Mouse (Mus musculus) forebrain, embryonic 11.5 days (tissue): Measurements from ENCODE around the gene B3galt2. TPM values are rescaled to one million over a fixed set of nuclear protein-coding genes. Genes with fewer than 3 reads are reported as not detected.
"Not testable (repeated sequence)": the region's sequence is repeated elsewhere in the genome, so short reads cannot be mapped to it uniquely, and the experiment has no call there.

Experiments
- ATAC-seq: fragments of 200-750 bp; cut with Nextera tagmentation; replicated peaks from 2 replicates; pipeline ENCODE4 v1.8.0; 2017; ENCODE audit warnings: moderate TSS enrichment; ENCODE audit not compliant: low FRiP score
- DNase-seq: peaks from one replicate; pipeline ENCODE4 v3.0.0-alpha.2; 2017; ENCODE audit warnings: low spot score
- H3K27ac ChIP-seq: fragments of 300-500 bp; sonication (generic); 2 replicates; pipeline ENCODE4 v1.5.1; 2014; ENCODE audit warnings: low read depth, low read length
- H3K27me3 ChIP-seq: fragments of 300-500 bp; sonication (generic); 2 replicates; pipeline ENCODE4 v1.6.1; 2014; ENCODE audit warnings: mild to moderate bottlenecking, low read length, mixed read lengths; ENCODE audit not compliant: control insufficient read depth, insufficient read depth
- H3K36me3 ChIP-seq: fragments of 300-500 bp; sonication (generic); 2 replicates; pipeline ENCODE4 v1.6.1; 2014; ENCODE audit warnings: mild to moderate bottlenecking, low read length, moderate library complexity, mixed read lengths; ENCODE audit not compliant: control insufficient read depth, insufficient read depth
- H3K4me1 ChIP-seq: fragments of 300-500 bp; sonication (generic); replicated peaks from 2 replicates; pipeline ENCODE4 v1.6.1; 2014; ENCODE audit warnings: low read length, mixed read lengths; ENCODE audit not compliant: control insufficient read depth, insufficient read depth
- H3K4me2 ChIP-seq: fragments of 300-500 bp; sonication (generic); 2 replicates; pipeline ENCODE4 v1.6.1; 2014; ENCODE audit warnings: low read depth, mild to moderate bottlenecking, low read length, moderate library complexity, mixed read lengths; ENCODE audit not compliant: severe bottlenecking
- H3K4me3 ChIP-seq: fragments of 300-500 bp; sonication (generic); 2 replicates; pipeline ENCODE4 v1.5.1; 2014; ENCODE audit warnings: low read depth, low read length
- H3K9ac ChIP-seq: fragments of 300-500 bp; sonication (generic); 2 replicates; pipeline ENCODE4 v1.6.1; 2014; ENCODE audit warnings: low read length
- H3K9me3 ChIP-seq: fragments of 300-500 bp; sonication (generic); 2 replicates; pipeline ENCODE4 v1.6.1; 2016; ENCODE audit warnings: low read length, mixed read lengths; ENCODE audit not compliant: control insufficient read depth
- WGBS: fragments of 180-500 bp; shearing (Covaris S2); extraction: QIAGEN DNeasy Blood & Tissue Kit; methylation state at CpG from one replicate; pipeline ENCODE4 v1.1.7; 2014; 5-methylcytosine and 5-hydroxymethylcytosine counted together
- polyA plus RNA-seq: library from polyadenylated mRNA; unstranded; fragments of >200 nt; fragmentation: Nextera tagmentation; extraction: Ambion mirVana; gene quantifications from 2 replicates; pipeline ENCODE4 v1.2.1, GENCODE M21; 2014

Gene B3galt2
- polyA plus RNA-seq, 1 experiment from 2014 or later, result 1.6 TPM

DNA sequence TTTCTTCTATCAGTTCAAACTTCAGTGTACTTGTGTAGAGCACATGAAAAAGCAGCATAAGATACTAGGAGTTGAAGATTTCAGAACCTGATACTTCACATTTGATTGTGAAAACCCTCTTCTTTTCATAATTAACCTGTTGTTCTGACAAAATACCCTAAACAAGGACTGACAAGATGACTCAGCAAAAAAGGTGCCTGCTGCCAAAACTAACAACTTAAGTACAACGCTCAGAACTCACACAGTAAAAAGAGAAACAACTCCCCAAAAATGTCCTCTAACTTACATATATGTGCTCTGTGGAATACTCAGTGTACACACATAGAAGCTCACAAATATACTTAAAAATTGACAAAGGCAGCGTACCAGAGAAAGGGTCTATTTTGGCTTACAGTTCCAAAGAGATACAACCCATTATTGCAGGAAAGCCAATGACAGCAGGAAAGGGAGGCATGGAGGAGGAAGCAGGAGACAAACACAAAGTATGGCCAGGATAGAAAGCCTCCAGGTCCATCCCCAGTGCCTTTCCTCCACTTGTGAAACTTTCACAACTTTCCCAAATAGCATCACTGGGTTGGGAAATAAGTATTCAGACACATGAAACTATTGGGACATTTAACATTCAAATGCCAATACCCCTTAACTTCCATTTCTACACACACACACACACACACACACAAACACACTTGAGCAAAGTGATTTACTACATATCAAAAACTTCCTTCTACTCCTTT, 7.4 kb upstream of the B3galt2 start:
- no peak overlapping the region for H3K4me2 ChIP-seq
- H3K36me3 ChIP-seq, result no peaks in the 10 kb centered on the region
- no peak overlapping the region for H3K27ac ChIP-seq
- ATAC-seq, result no peak
- no peaks in the 10 kb centered on the region for H3K27me3 ChIP-seq
- no peak overlapping the region for H3K9ac ChIP-seq
- H3K4me1 ChIP-seq, result no peaks in the 10 kb centered on the region
- H3K9me3 ChIP-seq, result no peaks in the 10 kb centered on the region
- no peak for DNase-seq
- H3K4me3 ChIP-seq, result no peak overlapping the region
- 96% methylated on average over 2 of the region's 2 CpGs for WGBS

DNA sequence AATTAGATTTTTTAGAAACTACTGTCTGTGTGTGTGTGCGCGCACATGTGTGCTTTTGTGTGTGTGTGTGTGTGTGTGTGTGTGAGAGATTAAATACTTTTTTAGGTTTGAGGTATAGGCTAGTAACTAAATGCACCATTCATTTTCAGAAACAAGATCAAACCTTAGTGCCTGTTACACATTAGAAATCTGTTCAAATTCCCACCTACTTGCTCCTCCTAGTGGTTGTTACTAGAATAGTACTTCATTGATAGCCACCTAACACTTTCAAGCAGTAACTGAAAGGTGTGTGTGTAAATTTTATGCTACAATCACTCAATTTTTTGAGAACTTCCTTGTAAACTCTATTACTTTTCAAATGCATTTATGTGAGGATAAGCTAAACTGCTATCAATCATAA, 3.8 kb downstream of the B3galt2 start:
- H3K9me3 ChIP-seq, result no peaks in the 10 kb centered on the region
- no peaks in the 10 kb centered on the region for H3K27me3 ChIP-seq
- H3K4me1 ChIP-seq, result no peaks in the 10 kb centered on the region
- DNase-seq (no peak), ATAC-seq (peak; percentile 61)
- WGBS, result 97% methylated on average over 2 of the region's 2 CpGs
- no peak overlapping the region for H3K27ac ChIP-seq
- no peaks in the 10 kb centered on the region for H3K36me3 ChIP-seq
- H3K4me2 ChIP-seq, result no peak overlapping the region
- no peak overlapping the region for H3K9ac ChIP-seq
- no peak overlapping the region for H3K4me3 ChIP-seq

DNA sequence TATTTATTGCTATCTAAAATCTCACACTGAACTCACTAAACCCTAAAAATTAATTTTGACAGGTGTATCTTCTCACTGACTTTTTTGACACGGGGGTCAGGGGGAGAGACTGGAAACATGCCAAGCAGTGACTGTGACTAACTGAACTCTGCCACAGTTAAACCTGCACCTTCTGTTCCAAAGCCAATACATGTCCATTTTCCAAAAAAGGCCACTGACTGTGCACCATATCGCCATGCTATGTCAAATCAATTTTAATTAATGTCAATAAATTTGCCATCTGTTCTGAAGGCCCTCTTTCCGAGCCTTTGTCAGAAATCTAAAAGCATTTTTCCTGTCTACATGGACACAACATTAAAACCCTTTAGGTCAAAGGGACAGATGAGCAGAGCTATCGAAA, 4.9 kb downstream of the B3galt2 start:
- Histone ChIP-seq H3K4me3 (no peak overlapping the region), H3K27me3 (no peaks in the 10 kb centered on the region), H3K4me1 (no peaks in the 10 kb centered on the region), H3K36me3 (no peaks in the 10 kb centered on the region), H3K9ac (no peak overlapping the region), H3K4me2 (no peak overlapping the region), H3K27ac (no peak overlapping the region), H3K9me3 (no peaks in the 10 kb centered on the region)
- 84% methylated on average over 4 of the region's 4 CpGs for WGBS
- DNase-seq, result no peak
- no peak for ATAC-seq

DNA sequence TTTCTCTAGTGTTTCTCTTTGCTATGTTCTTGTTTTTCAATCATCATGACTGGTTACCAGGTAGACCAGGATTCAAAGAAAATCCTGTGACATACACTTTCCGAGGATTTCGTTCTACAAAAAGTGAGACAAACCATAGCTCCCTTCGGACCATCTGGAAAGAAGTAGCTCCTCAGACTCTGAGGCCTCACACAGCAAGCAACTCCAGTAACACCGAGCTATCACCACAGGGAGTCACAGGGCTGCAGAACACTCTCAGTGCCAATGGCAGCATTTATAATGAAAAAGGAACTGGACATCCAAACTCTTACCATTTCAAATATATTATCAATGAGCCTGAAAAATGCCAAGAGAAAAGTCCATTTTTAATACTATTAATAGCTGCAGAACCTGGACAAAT, 5.8 kb downstream of the B3galt2 start:
- no peak overlapping the region for H3K4me3 ChIP-seq
- WGBS, result 85% methylated on average over 4 of the region's 4 CpGs

DNA sequence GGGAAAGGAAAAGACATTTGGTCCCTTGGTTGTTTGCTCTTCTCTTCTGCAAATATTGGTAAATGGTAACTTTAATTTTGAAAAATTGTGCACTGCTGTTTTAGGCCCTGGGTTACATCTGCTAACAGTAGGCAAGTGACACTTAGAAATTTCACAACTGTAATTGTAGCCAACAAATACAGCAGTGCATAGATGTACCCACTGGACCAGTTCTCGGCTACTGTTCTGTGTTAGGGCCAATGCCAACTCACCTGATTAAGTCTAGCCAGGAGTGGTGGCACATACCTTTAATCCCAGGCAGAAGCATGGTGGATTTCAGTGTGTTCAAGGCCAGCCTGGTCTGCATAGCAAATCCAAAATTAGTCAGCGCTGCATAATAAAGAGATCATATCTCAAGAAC, 9.9 kb downstream of the B3galt2 start:
- Histone ChIP-seq H3K9me3 (no peaks in the 10 kb centered on the region), H3K27me3 (no peaks in the 10 kb centered on the region), H3K4me3 (no peak overlapping the region), H3K4me1 (no peaks in the 10 kb centered on the region), H3K9ac (no peak overlapping the region), H3K36me3 (no peaks in the 10 kb centered on the region), H3K27ac (no peak overlapping the region), H3K4me2 (no peak overlapping the region)
- ATAC-seq, result no peak
- 97% methylated on average over 2 of the region's 2 CpGs for WGBS
- no peak for DNase-seq

More for the DNA sequence above, 5.8 kb downstream of the B3galt2 start:
- Histone ChIP-seq H3K9me3 (no peaks in the 10 kb centered on the region), H3K4me2 (no peak overlapping the region), H3K27ac (no peak overlapping the region), H3K27me3 (no peaks in the 10 kb centered on the region), H3K4me1 (no peaks in the 10 kb centered on the region), H3K36me3 (no peaks in the 10 kb centered on the region), H3K9ac (no peak overlapping the region)
- ATAC-seq (no peak), DNase-seq (no peak)

DNA sequence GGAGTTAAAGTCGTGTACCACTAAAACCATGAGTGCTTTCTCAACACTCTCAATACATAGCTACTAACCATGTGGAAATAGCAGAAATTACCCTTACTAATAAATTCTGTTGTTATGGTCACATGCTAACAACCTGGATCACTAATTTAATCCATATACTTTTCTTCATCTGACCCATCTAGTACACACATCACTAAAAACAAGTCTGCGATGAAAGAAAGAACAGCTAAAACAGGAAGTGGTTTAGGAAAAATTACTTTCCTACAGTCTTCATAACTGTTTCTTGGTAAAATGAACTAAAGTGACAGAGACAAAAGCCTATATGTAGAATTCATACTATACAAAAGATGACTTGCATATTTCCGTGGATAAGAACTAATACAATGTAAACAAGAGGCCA, 13.2 kb downstream of the B3galt2 start:
- no peak overlapping the region for H3K27ac ChIP-seq
- H3K4me1 ChIP-seq, result no peaks in the 10 kb centered on the region
- DNase-seq (no peak), ATAC-seq (no peak)
- no peak overlapping the region for H3K9ac ChIP-seq
- H3K27me3 ChIP-seq, result no peaks in the 10 kb centered on the region
- H3K4me3 ChIP-seq, result no peak overlapping the region
- WGBS, result 92% methylated on average over 3 of the region's 3 CpGs
- no peaks in the 10 kb centered on the region for H3K36me3 ChIP-seq
- no peaks in the 10 kb centered on the region for H3K9me3 ChIP-seq
- no peak overlapping the region for H3K4me2 ChIP-seq

DNA sequence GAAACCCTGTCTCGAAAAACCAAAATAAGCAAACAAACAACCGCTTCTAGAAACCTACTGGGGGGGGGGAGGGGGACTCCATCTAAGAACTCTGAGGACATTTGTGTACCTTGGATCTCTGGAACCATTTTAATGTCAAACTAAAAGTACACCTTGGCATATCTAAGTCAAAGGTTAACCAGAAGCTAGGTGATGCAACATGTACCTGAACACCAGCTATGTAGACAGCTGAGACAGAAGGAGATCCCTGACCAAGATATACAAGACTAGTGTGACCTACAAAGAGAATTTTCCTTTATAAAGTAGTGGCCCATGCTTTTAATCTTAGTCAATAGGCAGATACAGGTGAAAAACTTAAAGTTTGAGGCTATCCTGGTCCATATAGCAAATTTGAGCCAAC, 22.7 kb downstream of the B3galt2 start:
- Histone ChIP-seq H3K36me3 (no peaks in the 10 kb centered on the region), H3K27ac (no peak overlapping the region), H3K27me3 (no peaks in the 10 kb centered on the region), H3K9ac (no peak overlapping the region), H3K4me1 (no peaks in the 10 kb centered on the region), H3K9me3 (no peaks in the 10 kb centered on the region), H3K4me2 (no peak overlapping the region), H3K4me3 (no peak overlapping the region)
- WGBS, result 94% methylated on average over 2 of the region's 2 CpGs
- no peak for ATAC-seq
- DNase-seq, result no peak

DNA sequence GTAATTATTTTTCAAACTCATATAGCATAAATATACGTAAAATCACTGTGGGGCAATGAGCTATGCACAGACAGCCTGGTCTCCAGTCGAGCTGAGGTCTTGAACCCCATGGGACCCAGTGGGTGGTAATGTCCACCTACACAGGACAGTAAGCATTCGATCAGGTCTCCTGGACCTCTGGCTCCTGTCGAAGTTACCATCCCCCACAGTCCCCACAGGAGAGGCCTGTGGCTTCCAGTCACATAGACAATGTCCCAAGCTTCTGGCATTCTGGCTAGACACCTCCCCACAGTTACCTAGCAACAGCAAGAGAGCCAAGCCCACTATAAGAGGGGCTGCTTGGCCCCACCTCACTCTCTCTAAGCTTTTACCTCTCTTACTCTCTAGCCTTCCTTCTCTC, 24.3 kb downstream of the B3galt2 start:
- WGBS, result 92% methylated on average over 4 of the region's 4 CpGs
- H3K4me1 ChIP-seq, H3K4me2 ChIP-seq, H3K9me3 ChIP-seq, H3K36me3 ChIP-seq, H3K4me3 ChIP-seq, ATAC-seq, H3K27ac ChIP-seq, H3K27me3 ChIP-seq, DNase-seq, H3K9ac ChIP-seq: not testable (repeated sequence)

DNA sequence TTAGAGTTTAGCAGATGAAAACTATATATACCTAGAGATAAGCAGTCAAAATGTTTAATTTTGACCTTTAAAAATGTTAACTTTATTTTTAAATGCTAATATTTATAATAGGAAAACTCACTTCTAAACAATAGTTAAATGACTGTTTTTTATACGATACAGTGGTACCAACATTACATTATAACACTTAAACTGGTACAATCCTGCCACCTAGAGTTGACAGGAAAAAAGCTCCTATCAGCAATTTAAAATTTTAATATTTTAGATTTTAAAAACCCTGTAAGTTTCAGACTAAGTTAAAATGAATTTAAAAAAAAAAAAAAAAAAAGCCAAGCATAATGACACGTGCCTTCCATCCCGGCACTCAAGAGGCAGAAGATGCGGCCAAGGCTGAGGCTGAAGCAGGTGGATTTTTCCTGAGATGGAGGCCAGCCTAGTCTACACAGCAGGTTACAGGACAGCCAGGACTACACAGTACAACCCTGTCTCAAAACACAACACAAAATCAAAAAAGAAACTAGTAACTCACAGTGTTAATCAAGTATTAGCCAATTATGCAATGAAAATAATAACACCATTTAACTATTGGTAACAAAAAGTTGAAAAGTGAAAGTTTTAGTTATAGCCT, 35.4 kb downstream of the B3galt2 start:
- DNase-seq (no peak), ATAC-seq (no peak)
- no peak overlapping the region for H3K4me2 ChIP-seq
- WGBS, result 96% methylated on average over 4 of the region's 4 CpGs
- no peak overlapping the region for H3K4me3 ChIP-seq
- H3K27ac ChIP-seq, result no peak overlapping the region
- no peaks in the 10 kb centered on the region for H3K9me3 ChIP-seq
- H3K9ac ChIP-seq, result no peak overlapping the region
- no peaks in the 10 kb centered on the region for H3K4me1 ChIP-seq
- peaks cover 6% of the 10 kb centered on the region; the same call in 1 of the 2 replicates for H3K36me3 ChIP-seq
- H3K27me3 ChIP-seq, result no peaks in the 10 kb centered on the region
